ENCODE assay signal across 8 mouse cellular contexts in the genomic region with DNA sequence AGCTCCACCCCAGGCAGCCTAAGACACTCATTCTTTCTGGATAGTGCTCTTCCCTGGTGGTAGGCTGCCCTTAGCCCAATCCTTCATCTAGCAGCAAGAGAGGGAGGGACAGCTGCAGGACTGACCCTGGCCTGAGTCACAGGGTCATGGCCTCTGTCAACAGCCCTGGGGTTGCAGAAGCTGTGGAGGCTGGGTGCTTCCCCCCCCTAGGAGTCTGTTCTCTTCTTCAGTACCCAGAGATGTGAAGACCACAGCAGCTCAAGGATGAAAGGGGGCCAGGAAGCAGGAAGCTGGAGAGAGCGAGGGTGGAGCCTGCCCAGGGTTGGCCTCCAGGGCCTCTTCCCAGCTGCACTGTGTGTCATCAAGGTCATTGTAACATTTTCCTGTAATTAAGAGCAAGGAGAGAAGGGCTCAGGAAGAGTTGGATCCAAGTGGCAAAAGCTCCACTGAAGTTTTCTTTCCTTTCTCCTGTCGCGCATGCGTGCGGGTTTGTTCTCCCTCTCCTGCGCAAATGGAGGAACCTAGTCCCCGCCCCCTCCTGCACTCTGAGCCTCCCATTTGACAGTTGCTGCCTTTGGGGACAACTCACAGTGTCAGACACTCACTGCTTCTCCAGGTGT. TPM values are rescaled to one million over a fixed set of nuclear protein-coding genes. Genes with fewer than 3 reads are reported as not detected.
A peak's percentile ranks its signal among the peaks of the same experiment; 100 is the strongest.
DNase-seq lines count a peak whose midpoint lies in the region; ATAC-seq and TF ChIP-seq lines count a peak whose summit lies in the region.

No protein-coding gene starts in this region.

- WGBS in kidney, adult 2 months: 76% methylated on average over 7 of the region's 7 CpGs
- 28% methylated on average over 7 of the region's 7 CpGs for WGBS in embryonic facial prominence, embryonic 11.5 days
- WGBS in midbrain, embryonic 16.5 days: 55% methylated on average over 7 of the region's 7 CpGs
- 71% methylated on average over 7 of the region's 7 CpGs for WGBS in hindbrain, embryonic 14.5 days

- no peak for ATAC-seq in embryonic facial prominence, embryonic 11.5 days (replicated peaks; ENCODE audit: insufficient number of reproducible peaks, low FRiP score, low TSS enrichment, low read depth)
- ATAC-seq in midbrain, embryonic 16.5 days: no peak
- no peak for ATAC-seq in hindbrain, embryonic 14.5 days (ENCODE audit: low FRiP score)

- no peak for TF ChIP-seq CTCF in kidney, adult 2 months (conservative IDR thresholded peaks at IDR 0.05; ENCODE audit: insufficient read depth, insufficient read length, low read depth, low read length)

- no peak overlapping the region for H3K27ac ChIP-seq in kidney, adult 2 months (ENCODE audit: insufficient read depth, low read depth, low read length)
- H3K27ac ChIP-seq in embryonic facial prominence, embryonic 11.5 days (replicated peaks; ENCODE audit: low read depth, low read length): no peak overlapping the region
- H3K27ac ChIP-seq in midbrain, embryonic 16.5 days (ENCODE audit: low read length): no peak overlapping the region
- no peak overlapping the region for H3K27ac ChIP-seq in hindbrain, embryonic 14.5 days

- no peak for TF ChIP-seq POLR2A in kidney, adult 2 months (IDR thresholded peaks at IDR 0.05; ENCODE audit: low read depth, low read length)

- no peak overlapping the region for H3K4me3 ChIP-seq in kidney, adult 2 months (ENCODE audit: insufficient read depth, low read depth, low read length)
- H3K4me3 ChIP-seq in embryonic facial prominence, embryonic 11.5 days (ENCODE audit: low read depth, low read length): no peak overlapping the region
- H3K4me3 ChIP-seq in megakaryocyte, embryonic 14.5 days (replicated peaks): peak overlapping the region; percentile 81
- no peak overlapping the region for H3K4me3 ChIP-seq in midbrain, embryonic 16.5 days (ENCODE audit: low read depth, low read length)
- H3K4me3 ChIP-seq in hindbrain, embryonic 14.5 days (replicated peaks; ENCODE audit: low read length): no peak overlapping the region

- DNase-seq in kidney, adult 2 months: peak; percentile 54
- DNase-seq in kidney, adult 8-10 months: no peak
- DNase-seq in embryonic facial prominence, embryonic 11.5 days (ENCODE audit: low spot score): peak; percentile 27
- DNase-seq in kidney, postnatal 14 days: peak; percentile 60
- DNase-seq in right cerebral cortex, postnatal 25 days: no peak
- DNase-seq in hindbrain, embryonic 14.5 days (ENCODE audit: low spot score): no peak

- H3K4me1 ChIP-seq in kidney, adult 2 months (ENCODE audit: control insufficient read depth, insufficient read depth, low read length): peaks cover 12% of the 10 kb centered on the region; the same call in 1 of the 2 replicates
- H3K4me1 ChIP-seq in embryonic facial prominence, embryonic 11.5 days (ENCODE audit: control insufficient read depth, insufficient read depth, low read length): no peaks in the 10 kb centered on the region
- peaks cover 89% of the 10 kb centered on the region for H3K4me1 ChIP-seq in megakaryocyte, embryonic 14.5 days
- no peaks in the 10 kb centered on the region for H3K4me1 ChIP-seq in midbrain, embryonic 16.5 days (ENCODE audit: control insufficient read depth, insufficient read depth, low read length)
- H3K4me1 ChIP-seq in hindbrain, embryonic 14.5 days (replicated peaks; ENCODE audit: control insufficient read depth, insufficient read depth, low read length): 0 out of 2 replicates have a peak, but pooled peaks cover 3% of the 10 kb centered on the region

- no peaks in the 10 kb centered on the region for H3K27me3 ChIP-seq in kidney, adult 2 months (replicated peaks; ENCODE audit: control insufficient read depth, insufficient read depth, low read length)
- H3K27me3 ChIP-seq in embryonic facial prominence, embryonic 11.5 days (ENCODE audit: control insufficient read depth, insufficient read depth, low read length): no peaks in the 10 kb centered on the region
- H3K27me3 ChIP-seq in megakaryocyte, embryonic 14.5 days (replicated peaks): no peaks in the 10 kb centered on the region
- no peaks in the 10 kb centered on the region for H3K27me3 ChIP-seq in midbrain, embryonic 16.5 days (ENCODE audit: control insufficient read depth, insufficient read depth, low read depth, low read length)
- no peaks in the 10 kb centered on the region for H3K27me3 ChIP-seq in hindbrain, embryonic 14.5 days (ENCODE audit: control insufficient read depth, insufficient read depth, low read length)

- H3K9ac ChIP-seq in embryonic facial prominence, embryonic 11.5 days (replicated peaks; ENCODE audit: low read length): no peak overlapping the region
- no peak overlapping the region for H3K9ac ChIP-seq in midbrain, embryonic 16.5 days (ENCODE audit: low read depth, low read length)
- no peak overlapping the region for H3K9ac ChIP-seq in hindbrain, embryonic 14.5 days

- no peaks in the 10 kb centered on the region for H3K36me3 ChIP-seq in kidney, adult 2 months (ENCODE audit: control insufficient read depth, insufficient read depth, low read length)
- no peaks in the 10 kb centered on the region for H3K36me3 ChIP-seq in embryonic facial prominence, embryonic 11.5 days (replicated peaks; ENCODE audit: control insufficient read depth, insufficient read depth, low read depth, low read length)
- peaks cover 40% of the 10 kb centered on the region for H3K36me3 ChIP-seq in megakaryocyte, embryonic 14.5 days (replicated peaks; ENCODE audit: low read length)
- H3K36me3 ChIP-seq in midbrain, embryonic 16.5 days (ENCODE audit: control insufficient read depth, insufficient read depth, low read length): no peaks in the 10 kb centered on the region
- no peaks in the 10 kb centered on the region for H3K36me3 ChIP-seq in hindbrain, embryonic 14.5 days (replicated peaks; ENCODE audit: control insufficient read depth, insufficient read depth)

- H3K9me3 ChIP-seq in embryonic facial prominence, embryonic 11.5 days (replicated peaks; ENCODE audit: control insufficient read depth, low read length): no peaks in the 10 kb centered on the region
- H3K9me3 ChIP-seq in megakaryocyte, embryonic 14.5 days: no peaks in the 10 kb centered on the region
- no peaks in the 10 kb centered on the region for H3K9me3 ChIP-seq in midbrain, embryonic 16.5 days (replicated peaks; ENCODE audit: control insufficient read depth, low read length, poor library complexity, severe bottlenecking)
- no peaks in the 10 kb centered on the region for H3K9me3 ChIP-seq in hindbrain, embryonic 14.5 days (ENCODE audit: control insufficient read depth, low read length)

- H3K4me2 ChIP-seq in embryonic facial prominence, embryonic 11.5 days (ENCODE audit: low read depth, low read length): no peak overlapping the region
- no peak overlapping the region for H3K4me2 ChIP-seq in midbrain, embryonic 16.5 days (ENCODE audit: low read length)
- no peak overlapping the region for H3K4me2 ChIP-seq in hindbrain, embryonic 14.5 days (replicated peaks)

RNA-seq across cellular contexts. Expression of a gene that starts 10.2 kb away (rescaled TPM):
- polyA plus RNA-seq in kidney, adult 2 months (2012; rRNA removed): 31.7 and 34.5 TPM in 2 replicates
- polyA plus RNA-seq in embryonic facial prominence, embryonic 11.5 days (2014; fragmentation: Nextera tagmentation; extraction: Ambion mirVana): 6.2 and 7.6 TPM in 2 replicates
- polyA plus RNA-seq in megakaryocyte, embryonic 14.5 days (2012; ENCODE audit: insufficient read depth, low replicate concordance): 14.3 and 16.7 TPM in 2 replicates
- 12.8 and 13.5 TPM in 2 replicates for polyA plus RNA-seq in midbrain, embryonic 16.5 days (2015; fragmentation: Nextera tagmentation; extraction: Ambion mirVana)
- 9.9 and 10.7 TPM in 2 replicates for polyA plus RNA-seq in hindbrain, embryonic 14.5 days (2014; fragmentation: Nextera tagmentation; extraction: Ambion mirVana)

RNA-seq across cellular contexts. Expression of a gene that starts 18.1 kb away (rescaled TPM):
- 19.7 and 20.8 TPM in 2 replicates for polyA plus RNA-seq in kidney, adult 2 months (2012; rRNA removed)
- 16.3 and 17.6 TPM in 2 replicates for polyA plus RNA-seq in embryonic facial prominence, embryonic 11.5 days (2014; fragmentation: Nextera tagmentation; extraction: Ambion mirVana)
- 52.5 and 70.1 TPM in 2 replicates for polyA plus RNA-seq in megakaryocyte, embryonic 14.5 days (2012; ENCODE audit: insufficient read depth, low replicate concordance)
- polyA plus RNA-seq in midbrain, embryonic 16.5 days (2015; fragmentation: Nextera tagmentation; extraction: Ambion mirVana): 22.6 and 25.0 TPM in 2 replicates
- polyA plus RNA-seq in hindbrain, embryonic 14.5 days (2014; fragmentation: Nextera tagmentation; extraction: Ambion mirVana): 28.3 and 31.1 TPM in 2 replicates

Comparison
In these comparisons a context has a peak if more than half of its experiments do, and no peak if none do; other contexts are left out.
1. DNase-seq: peak in kidney, adult 2 months (single experiment), embryonic facial prominence, embryonic 11.5 days (single experiment) and kidney, postnatal 14 days (single experiment); none in kidney, adult 8-10 months (0 of 2), right cerebral cortex, postnatal 25 days (single experiment) and hindbrain, embryonic 14.5 days (single experiment).